Mouse (Mus musculus) hindbrain, embryonic 11.5 days (tissue): ENCODE data around the gene Rtn4r. TPM values are rescaled to one million over a fixed set of nuclear protein-coding genes. Genes with fewer than 3 reads are reported as not detected.
"Not testable (repeated sequence)": the region's sequence is repeated elsewhere in the genome, so short reads cannot be mapped to it uniquely, and the experiment has no call there.

Experiments
- ATAC-seq: fragments of 200-750 bp; cut with Nextera tagmentation; 2 replicates; pipeline ENCODE4 v1.8.0; 2017; ENCODE audit warnings: mild to moderate bottlenecking, moderate TSS enrichment, moderate library complexity; ENCODE audit not compliant: low FRiP score
- DNase-seq: peaks from one replicate; pipeline ENCODE4 v3.0.0-alpha.2; 2015; ENCODE audit warnings: low spot score
- H3K27ac ChIP-seq: fragments of 300-500 bp; sonication (generic); 2 replicates; pipeline ENCODE4 v1.5.1; 2014; ENCODE audit warnings: mild to moderate bottlenecking, low read depth, low read length
- H3K27me3 ChIP-seq: fragments of 300-500 bp; sonication (generic); 2 replicates; pipeline ENCODE4 v1.6.1; 2014; ENCODE audit warnings: mild to moderate bottlenecking, low read length, moderate library complexity, mixed read lengths; ENCODE audit not compliant: control insufficient read depth, insufficient read depth
- H3K36me3 ChIP-seq: fragments of 300-500 bp; sonication (generic); 2 replicates; pipeline ENCODE4 v1.6.1; 2014; ENCODE audit warnings: mild to moderate bottlenecking, low read length, moderate library complexity, mixed read lengths; ENCODE audit not compliant: control insufficient read depth, insufficient read depth
- H3K4me1 ChIP-seq: fragments of 300-500 bp; sonication (generic); replicated peaks from 2 replicates; pipeline ENCODE4 v1.6.1; 2014; ENCODE audit warnings: low read length, mixed read lengths; ENCODE audit not compliant: control insufficient read depth, insufficient read depth
- H3K4me2 ChIP-seq: fragments of 300-500 bp; sonication (generic); replicated peaks from 2 replicates; pipeline ENCODE4 v1.6.1; 2014; ENCODE audit warnings: mild to moderate bottlenecking, low read depth, low read length
- H3K4me3 ChIP-seq: fragments of 300-500 bp; sonication (generic); 2 replicates; pipeline ENCODE4 v1.5.1; 2014; ENCODE audit warnings: low read depth, low read length
- H3K9ac ChIP-seq: fragments of 300-500 bp; sonication (generic); 2 replicates; pipeline ENCODE4 v1.6.1; 2014; ENCODE audit warnings: low read depth, low read length
- H3K9me3 ChIP-seq: fragments of 300-500 bp; sonication (generic); 2 replicates; pipeline ENCODE4 v1.6.1; 2016; ENCODE audit warnings: low read length; ENCODE audit not compliant: control insufficient read depth
- WGBS: fragments of 180-500 bp; shearing (Covaris S2); extraction: QIAGEN DNeasy Blood & Tissue Kit; methylation state at CpG from one replicate; pipeline ENCODE4 v1.1.7; 2014; 5-methylcytosine and 5-hydroxymethylcytosine counted together
- polyA plus RNA-seq: library from polyadenylated mRNA; unstranded; fragments of >200 nt; fragmentation: Nextera tagmentation; extraction: Ambion mirVana; gene quantifications from 2 replicates; pipeline ENCODE4 v1.2.1, GENCODE M21; 2014

Rtn4r gene
- polyA plus RNA-seq, 1 experiment from 2014 or later: 3.3 TPM

GRCm38 (mm10) chr16:18185715-18186449 lies 58.4 kb downstream of the Rtn4r start:
- Histone ChIP-seq H3K27ac (no peak overlapping the region), H3K4me2 (no peak overlapping the region), H3K27me3 (no peaks in the 10 kb centered on the region), H3K9me3 (no peaks in the 10 kb centered on the region), H3K4me1 (no peaks in the 10 kb centered on the region), H3K4me3 (no peak overlapping the region), H3K9ac (no peak overlapping the region), H3K36me3 (no peaks in the 10 kb centered on the region)
- ATAC-seq (no peak), DNase-seq (no peak)
- 84% methylated on average over 8 of the region's 8 CpGs for WGBS

- H3K4me3 ChIP-seq: no peak overlapping the region
- H3K36me3 ChIP-seq: no peaks in the 10 kb centered on the region
- H3K27me3 ChIP-seq: no peaks in the 10 kb centered on the region
- no peak overlapping the region for H3K9ac ChIP-seq
- 90% methylated on average over 4 of the region's 4 CpGs for WGBS
- no peak overlapping the region for H3K4me2 ChIP-seq
- no peak overlapping the region for H3K27ac ChIP-seq
- no peaks in the 10 kb centered on the region for H3K9me3 ChIP-seq
- ATAC-seq: no peak
- no peak for DNase-seq
- H3K4me1 ChIP-seq: no peaks in the 10 kb centered on the region
Measured at GRCm38 (mm10) chr16:18186798-18187197, 59.4 kb downstream of the Rtn4r start.

GRCm38 (mm10) chr16:18187221-18187620 lies 59.8 kb downstream of the Rtn4r start:
- no peaks in the 10 kb centered on the region for H3K4me1 ChIP-seq
- no peak overlapping the region for H3K4me3 ChIP-seq
- no peaks in the 10 kb centered on the region for H3K27me3 ChIP-seq
- no peaks in the 10 kb centered on the region for H3K36me3 ChIP-seq
- 94% methylated on average over 3 of the region's 3 CpGs for WGBS
- no peak overlapping the region for H3K27ac ChIP-seq
- no peaks in the 10 kb centered on the region for H3K9me3 ChIP-seq
- no peak overlapping the region for H3K4me2 ChIP-seq
- H3K9ac ChIP-seq: no peak overlapping the region
- ATAC-seq (no peak), DNase-seq (no peak)

- no peak overlapping the region for H3K27ac ChIP-seq
- no peaks in the 10 kb centered on the region for H3K36me3 ChIP-seq
- DNase-seq: no peak
- H3K9ac ChIP-seq: no peak overlapping the region
- ATAC-seq: no peak
- H3K4me3 ChIP-seq: no peak overlapping the region
- peaks cover 5% of the 10 kb centered on the region; the same call in 1 of the 2 replicates for H3K4me1 ChIP-seq
- H3K27me3 ChIP-seq: no peaks in the 10 kb centered on the region
- WGBS: 84% methylated on average over 2 of the region's 2 CpGs
- no peaks in the 10 kb centered on the region for H3K9me3 ChIP-seq
- no peak overlapping the region for H3K4me2 ChIP-seq
Measured at GRCm38 (mm10) chr16:18191006-18191405, 63.6 kb downstream of the Rtn4r start.

- 0 out of 2 replicates have a peak overlapping the region, but pooled peaks have one; percentile 1 for H3K27ac ChIP-seq
Measured at GRCm38 (mm10) chr16:18194208-18194985, 67.0 kb downstream of the Rtn4r start.

GRCm38 (mm10) chr16:18195068-18195467 lies 67.6 kb downstream of the Rtn4r start:
- H3K4me2 ChIP-seq: no peak overlapping the region
- H3K27me3 ChIP-seq: no peaks in the 10 kb centered on the region
- no peak overlapping the region for H3K27ac ChIP-seq
- ATAC-seq: no peak
- no peaks in the 10 kb centered on the region for H3K36me3 ChIP-seq
- H3K4me3 ChIP-seq: no peak overlapping the region
- WGBS: 59% methylated on average over 5 of the region's 5 CpGs
- H3K9me3 ChIP-seq: no peaks in the 10 kb centered on the region
- DNase-seq: no peak
- no peak overlapping the region; the same call in 1 of the 2 replicates for H3K9ac ChIP-seq
- peaks cover 7% of the 10 kb centered on the region; the same call in 1 of the 2 replicates for H3K4me1 ChIP-seq

More at GRCm38 (mm10) chr16:18194208-18194985, 67.0 kb downstream of the Rtn4r start:
- H3K36me3 ChIP-seq: no peaks in the 10 kb centered on the region
- ATAC-seq (peak; percentile 67), DNase-seq (peak; percentile 57)
- peaks cover 7% of the 10 kb centered on the region; the same call in 1 of the 2 replicates for H3K4me1 ChIP-seq
- no peaks in the 10 kb centered on the region for H3K9me3 ChIP-seq
- WGBS: 63% methylated on average over 15 of the region's 15 CpGs
- H3K4me2 ChIP-seq: no peak overlapping the region
- H3K4me3 ChIP-seq: no peak overlapping the region
- no peak overlapping the region for H3K9ac ChIP-seq
- no peaks in the 10 kb centered on the region for H3K27me3 ChIP-seq

GRCm38 (mm10) chr16:18195561-18195960 lies 68.1 kb downstream of the Rtn4r start:
- H3K4me3 ChIP-seq, H3K27me3 ChIP-seq, H3K36me3 ChIP-seq, H3K9me3 ChIP-seq, H3K9ac ChIP-seq, ATAC-seq, H3K27ac ChIP-seq, H3K4me2 ChIP-seq, DNase-seq, H3K4me1 ChIP-seq: not testable (repeated sequence)
- WGBS: 47% methylated on average over 3 of the region's 3 CpGs

GRCm38 (mm10) chr16:18197881-18198280 lies 70.4 kb downstream of the Rtn4r start:
- Histone ChIP-seq H3K4me3 (no peak overlapping the region), H3K4me1 (peaks cover 9% of the 10 kb centered on the region; the same call in 1 of the 2 replicates), H3K27ac (no peak overlapping the region), H3K9me3 (no peaks in the 10 kb centered on the region), H3K36me3 (no peaks in the 10 kb centered on the region), H3K4me2 (no peak overlapping the region), H3K27me3 (no peaks in the 10 kb centered on the region), H3K9ac (no peak overlapping the region)
- 79% methylated on average over 6 of the region's 6 CpGs for WGBS
- ATAC-seq (no peak), DNase-seq (no peak)
